8 mouse cellular contexts compared by ENCODE assay signal in genomic region chr19:7135525-7135924, GRCm38 (mm10). TPM values are rescaled to one million over a fixed set of nuclear protein-coding genes. Genes with fewer than 3 reads are reported as not detected.
DNase-seq lines count a peak whose midpoint lies in the region; ATAC-seq lines count a peak whose summit lies in the region.

No protein-coding gene starts in this region.

- H3K9ac ChIP-seq in liver, embryonic 12.5 days: no peak overlapping the region
- no peak overlapping the region for H3K9ac ChIP-seq in embryonic facial prominence, embryonic 14.5 days (ENCODE audit: low read depth, low read length)
- H3K9ac ChIP-seq in hindbrain, embryonic 16.5 days (ENCODE audit: low read depth, low read length): 0 out of 2 replicates have a peak overlapping the region, but pooled peaks have one; percentile 14
- H3K9ac ChIP-seq in liver, embryonic 11.5 days (ENCODE audit: low read depth, low read length): no peak overlapping the region
- H3K9ac ChIP-seq in stomach, embryonic 15.5 days: no peak overlapping the region

- H3K36me3 ChIP-seq in liver, embryonic 12.5 days: no peaks in the 10 kb centered on the region
- H3K36me3 ChIP-seq in embryonic facial prominence, embryonic 14.5 days (ENCODE audit: control insufficient read depth, insufficient read depth, low read length): no peaks in the 10 kb centered on the region
- H3K36me3 ChIP-seq in hindbrain, embryonic 16.5 days (ENCODE audit: control insufficient read depth, insufficient read depth, low read length): no peaks in the 10 kb centered on the region
- H3K36me3 ChIP-seq in liver, embryonic 11.5 days (ENCODE audit: control insufficient read depth, insufficient read depth, low read length): no peaks in the 10 kb centered on the region
- no peaks in the 10 kb centered on the region for H3K36me3 ChIP-seq in stomach, embryonic 15.5 days

- peak; percentile 40 for DNase-seq in liver
- DNase-seq in embryonic facial prominence, embryonic 14.5 days (ENCODE audit: low spot score): peak; percentile 92
- DNase-seq in liver, embryonic 11.5 days (ENCODE audit: low spot score): no peak
- no peak for DNase-seq in spleen, postnatal 14 days (ENCODE audit: low spot score in 2 of 2)
- DNase-seq in gastrocnemius, adult 18-20 months (ENCODE audit: low spot score): no peak

- peaks cover 87% of the 10 kb centered on the region for H3K27me3 ChIP-seq in liver, embryonic 12.5 days (replicated peaks)
- H3K27me3 ChIP-seq in embryonic facial prominence, embryonic 14.5 days (replicated peaks; ENCODE audit: control insufficient read depth, insufficient read depth, low read length): no peaks in the 10 kb centered on the region
- no peaks in the 10 kb centered on the region; the same call in none of the 2 replicates for H3K27me3 ChIP-seq in hindbrain, embryonic 16.5 days (replicated peaks; ENCODE audit: control insufficient read depth, insufficient read depth, low read length)
- peaks cover 44% of the 10 kb centered on the region for H3K27me3 ChIP-seq in liver, embryonic 11.5 days (replicated peaks; ENCODE audit: control insufficient read depth, insufficient read depth, low read length)
- no peaks in the 10 kb centered on the region for H3K27me3 ChIP-seq in stomach, embryonic 15.5 days (replicated peaks)

- H3K27ac ChIP-seq in liver, embryonic 12.5 days: no peak overlapping the region
- peak overlapping the region; percentile 57 for H3K27ac ChIP-seq in embryonic facial prominence, embryonic 14.5 days (replicated peaks; ENCODE audit: low read depth, low read length)
- peak overlapping the region; percentile 76 for H3K27ac ChIP-seq in hindbrain, embryonic 16.5 days (ENCODE audit: low read depth, low read length)
- H3K27ac ChIP-seq in liver, embryonic 11.5 days (ENCODE audit: low read depth, low read length): 0 out of 2 replicates have a peak overlapping the region, but pooled peaks have one; percentile 40
- H3K27ac ChIP-seq in stomach, embryonic 15.5 days: peak overlapping the region; percentile 79

- H3K4me1 ChIP-seq in liver, embryonic 12.5 days: peaks cover 32% of the 10 kb centered on the region
- peaks cover 62% of the 10 kb centered on the region for H3K4me1 ChIP-seq in embryonic facial prominence, embryonic 14.5 days (ENCODE audit: control insufficient read depth, insufficient read depth, low read length)
- H3K4me1 ChIP-seq in hindbrain, embryonic 16.5 days (ENCODE audit: control insufficient read depth, insufficient read depth, low read depth, low read length): peaks cover 55% of the 10 kb centered on the region
- H3K4me1 ChIP-seq in liver, embryonic 11.5 days (replicated peaks; ENCODE audit: control insufficient read depth, insufficient read depth, low read length): peaks cover 23% of the 10 kb centered on the region
- H3K4me1 ChIP-seq in stomach, embryonic 15.5 days: peaks cover 47% of the 10 kb centered on the region

- H3K4me2 ChIP-seq in liver, embryonic 12.5 days: no peak overlapping the region
- peak overlapping the region; percentile 31 for H3K4me2 ChIP-seq in embryonic facial prominence, embryonic 14.5 days (ENCODE audit: low read depth, low read length)
- no peak overlapping the region for H3K4me2 ChIP-seq in hindbrain, embryonic 16.5 days (ENCODE audit: low read length)
- H3K4me2 ChIP-seq in liver, embryonic 11.5 days: no peak overlapping the region
- H3K4me2 ChIP-seq in stomach, embryonic 15.5 days: peak overlapping the region; percentile 21; the same call in 1 of the 2 replicates

- H3K4me3 ChIP-seq in liver, embryonic 12.5 days: no peak overlapping the region
- no peak overlapping the region for H3K4me3 ChIP-seq in embryonic facial prominence, embryonic 14.5 days (ENCODE audit: low read depth, low read length)
- no peak overlapping the region for H3K4me3 ChIP-seq in hindbrain, embryonic 16.5 days (ENCODE audit: low read length)
- H3K4me3 ChIP-seq in liver, embryonic 11.5 days (ENCODE audit: low read depth, low read length): no peak overlapping the region
- H3K4me3 ChIP-seq in stomach, embryonic 15.5 days (replicated peaks): no peak overlapping the region

- no peaks in the 10 kb centered on the region for H3K9me3 ChIP-seq in liver, embryonic 12.5 days (replicated peaks)
- H3K9me3 ChIP-seq in embryonic facial prominence, embryonic 14.5 days (ENCODE audit: control insufficient read depth, low read length): no peaks in the 10 kb centered on the region
- H3K9me3 ChIP-seq in hindbrain, embryonic 16.5 days (ENCODE audit: control insufficient read depth, low read length): no peaks in the 10 kb centered on the region
- no peaks in the 10 kb centered on the region for H3K9me3 ChIP-seq in liver, embryonic 11.5 days (ENCODE audit: control insufficient read depth, low read length)
- no peaks in the 10 kb centered on the region for H3K9me3 ChIP-seq in stomach, embryonic 15.5 days

- ATAC-seq in liver, embryonic 12.5 days: no peak
- ATAC-seq in embryonic facial prominence, embryonic 14.5 days (ENCODE audit: low read depth): peak; percentile 80
- ATAC-seq in hindbrain, embryonic 16.5 days: peak; percentile 59
- no peak for ATAC-seq in liver, embryonic 11.5 days (replicated peaks; ENCODE audit: low FRiP score)
- ATAC-seq in stomach, embryonic 15.5 days (ENCODE audit: insufficient read depth, low FRiP score, low read depth): peak; percentile 37; the same call in 1 of the 2 replicates

- 20% methylated on average over 9 of the region's 9 CpGs for WGBS in liver, embryonic 12.5 days (ENCODE audit: insufficient replicate concordance)
- 0% methylated on average over 3 of the region's 9 CpGs for WGBS in embryonic facial prominence, embryonic 14.5 days
- 8% methylated on average over 9 of the region's 9 CpGs for WGBS in hindbrain, embryonic 16.5 days
- WGBS in liver, embryonic 11.5 days: 16% methylated on average over 9 of the region's 9 CpGs
- WGBS in stomach, embryonic 15.5 days: 16% methylated on average over 9 of the region's 9 CpGs

RNA-seq across cellular contexts. Expression of gene Flrt1, which starts 30.0 kb away (rescaled TPM):
- 0.23 TPM in 2 replicates for polyA plus RNA-seq in liver, embryonic 12.5 days (2016; fragmentation: Nextera tagmentation; extraction: Ambion mirVana)
- 10.4 and 10.5 TPM in 2 replicates for polyA plus RNA-seq in embryonic facial prominence, embryonic 14.5 days (2014; fragmentation: Nextera tagmentation; extraction: Ambion mirVana)
- 8.8 and 11.3 TPM in 2 replicates for polyA plus RNA-seq in hindbrain, embryonic 16.5 days (2015; fragmentation: Nextera tagmentation; extraction: Ambion mirVana)
- polyA plus RNA-seq in liver, embryonic 11.5 days (2014; fragmentation: Nextera tagmentation; extraction: Ambion mirVana): 0.60 and 0.64 TPM in 2 replicates
- 3.5 and 4.2 TPM in 2 replicates for polyA plus RNA-seq in stomach, embryonic 15.5 days (2015; fragmentation: Nextera tagmentation; extraction: Ambion mirVana)
- 1 to 10 TPM; 1.1 to 1.9 TPM for total RNA-seq in gastrocnemius, adult 18-20 months (2021)

Comparison
In these comparisons a context has a peak if more than half of its experiments do, and no peak if none do; other contexts are left out.
1. DNase-seq: peak in liver (single experiment) and embryonic facial prominence, embryonic 14.5 days (single experiment); none in liver, embryonic 11.5 days (single experiment), spleen, postnatal 14 days (0 of 2) and gastrocnemius, adult 18-20 months (single experiment).
2. ATAC-seq: peak in embryonic facial prominence, embryonic 14.5 days (single experiment), hindbrain, embryonic 16.5 days (single experiment) and stomach, embryonic 15.5 days (single experiment); none in liver, embryonic 12.5 days (single experiment) and liver, embryonic 11.5 days (single experiment).
3. H3K4me2 ChIP-seq: peak in embryonic facial prominence, embryonic 14.5 days (single experiment) and stomach, embryonic 15.5 days (single experiment); none in liver, embryonic 12.5 days (single experiment), hindbrain, embryonic 16.5 days (single experiment) and liver, embryonic 11.5 days (single experiment).